ENCODE assay signal across 32 mouse cellular contexts in the genomic region with DNA sequence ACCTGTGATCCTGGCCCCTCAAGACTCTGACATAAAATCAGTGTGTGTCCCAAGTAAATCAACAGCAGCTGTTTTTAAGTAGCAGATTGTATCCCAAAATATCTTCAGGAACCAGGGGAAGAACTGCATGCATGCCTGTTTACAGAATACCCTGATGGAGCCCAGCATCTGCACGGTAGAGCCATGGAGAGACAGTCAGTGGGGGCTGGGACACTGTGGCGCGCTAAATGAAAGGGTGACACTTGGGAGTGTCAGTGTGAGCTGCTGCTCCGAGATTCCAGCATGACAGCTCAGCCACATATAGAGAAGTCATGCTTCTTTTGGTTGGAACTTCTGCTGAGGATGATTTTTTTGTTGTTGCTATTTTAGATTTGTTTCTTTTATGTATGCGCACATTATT. TPM values are rescaled to one million over a fixed set of nuclear protein-coding genes. Genes with fewer than 3 reads are reported as not detected.
"Had no signal": no experiment of that assay in that cellular context is flagged by ENCODE, and none has a peak within 500 bp of the region (broad histone marks: within the 10 kb centered on the region; RNA-seq: fewer than 3 reads in every experiment).

No protein-coding gene starts in this region.

- H3K27ac ChIP-seq: heart, embryonic 10.5 days; hindbrain, embryonic 13.5 days; hindbrain, embryonic 15.5 days; hindbrain, postnatal 0 days; kidney, embryonic 15.5 days; kidney, postnatal 0 days; limb, embryonic 12.5 days; liver, embryonic 13.5 days; liver, embryonic 15.5 days had no signal

- H3K9ac ChIP-seq: heart, embryonic 12.5 days; hindbrain, embryonic 13.5 days; hindbrain, embryonic 15.5 days; kidney, embryonic 15.5 days; limb, embryonic 12.5 days; liver, embryonic 13.5 days; liver, embryonic 15.5 days had no signal

- H3K9me3 ChIP-seq: heart, embryonic 10.5 days; heart, embryonic 12.5 days; hindbrain, embryonic 13.5 days; hindbrain, embryonic 15.5 days; kidney, embryonic 15.5 days; limb, embryonic 12.5 days; liver, embryonic 13.5 days; liver, embryonic 15.5 days had no signal

- H3K4me2 ChIP-seq: heart, embryonic 12.5 days; hindbrain, embryonic 13.5 days; hindbrain, embryonic 15.5 days; kidney, embryonic 15.5 days; limb, embryonic 12.5 days; liver, embryonic 11.5 days; liver, embryonic 13.5 days; liver, embryonic 15.5 days had no signal

- H3K4me1 ChIP-seq: hindbrain, embryonic 13.5 days; hindbrain, embryonic 15.5 days; kidney, embryonic 15.5 days; limb, embryonic 12.5 days; liver, embryonic 13.5 days; liver, embryonic 15.5 days had no signal

- H3K27me3 ChIP-seq: hindbrain, embryonic 13.5 days; hindbrain, embryonic 15.5 days; limb, embryonic 12.5 days; liver, embryonic 13.5 days; liver, embryonic 15.5 days had no signal

- H3K4me3 ChIP-seq: heart, embryonic 10.5 days; heart, embryonic 12.5 days; hindbrain, embryonic 13.5 days; hindbrain, embryonic 15.5 days; kidney, embryonic 15.5 days; limb, embryonic 12.5 days; liver, embryonic 13.5 days; liver, embryonic 15.5 days had no signal

- DNase-seq: gastrocnemius, postnatal 14 days; gastrocnemius, postnatal 36 days; heart, adult 18-20 months; heart, postnatal 14 days; heart, postnatal 36 days; kidney, adult 11 months; kidney, adult 9 months; kidney, postnatal 14 days; kidney, postnatal 36 days; layer of hippocampus, adult 9-11 months; layer of hippocampus, postnatal 36 days; left cerebral cortex, postnatal 4 days; liver; liver, embryonic 13.5 days had no signal

- H3K36me3 ChIP-seq: heart, embryonic 10.5 days; heart, embryonic 12.5 days; hindbrain, embryonic 13.5 days; hindbrain, embryonic 15.5 days; kidney, embryonic 15.5 days; limb, embryonic 12.5 days; liver, embryonic 13.5 days; liver, embryonic 15.5 days had no signal

- ATAC-seq: hindbrain, postnatal 0 days; intestine, embryonic 16.5 days had no signal

RNA-seq across cellular contexts. Expression of a gene that starts 43.2 kb away (rescaled TPM):
- polyA plus RNA-seq: gonadal fat pad, adult 2 months; heart, embryonic 10.5 days; heart, embryonic 12.5 days; heart, embryonic 14.5 days; heart, embryonic 16.5 days; hindbrain, embryonic 11.5 days; hindbrain, embryonic 13.5 days; hindbrain, embryonic 15.5 days; hindbrain, postnatal 0 days; intestine, embryonic 14.5 days; intestine, embryonic 16.5 days; kidney, adult 2 months; kidney, embryonic 15.5 days; kidney, postnatal 0 days; large intestine, adult 2 months; limb, embryonic 12.5 days; liver, embryonic 11.5 days; liver, embryonic 13.5 days; liver, embryonic 15.5 days had no signal
